Mouse (Mus musculus) retina, adult 2 months (tissue): ENCODE measurements around the gene Pla2g7.

Experiments
- DNase-seq: peaks from one replicate; pipeline ENCODE4 v3.0.0-alpha.2; 2012; ENCODE audit warnings: low read depth, low spot score

Gene Pla2g7

GRCm38 (mm10) chr17:43645136-43645535 lies 77.2 kb downstream of the Pla2g7 start:
- DNase-seq, result no peak

DNA sequence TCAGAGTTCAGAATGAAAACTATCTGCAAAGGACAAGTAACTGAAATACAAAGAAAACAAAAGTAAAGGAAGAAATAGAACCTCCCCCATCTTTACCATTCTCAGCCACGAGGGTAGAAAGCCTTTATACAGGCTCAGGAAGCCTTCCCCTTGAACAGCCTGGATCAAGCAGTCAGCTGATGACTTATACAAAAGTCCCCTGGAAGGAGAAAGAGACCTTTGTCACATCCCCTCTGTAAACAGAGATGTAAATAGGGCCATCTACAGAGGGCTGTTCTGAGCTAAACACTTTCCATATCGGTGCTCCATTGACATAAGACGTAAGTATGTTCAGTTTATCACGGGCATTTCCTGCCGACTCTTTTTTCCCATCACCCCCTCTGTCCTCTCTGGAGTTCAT lies 79.0 kb downstream of the Pla2g7 start:
- DNase-seq, result no peak

- DNase-seq, result no peak
Observed at GRCm38 (mm10) chr17:43649641-43650436, 81.9 kb downstream of the Pla2g7 start.

DNA sequence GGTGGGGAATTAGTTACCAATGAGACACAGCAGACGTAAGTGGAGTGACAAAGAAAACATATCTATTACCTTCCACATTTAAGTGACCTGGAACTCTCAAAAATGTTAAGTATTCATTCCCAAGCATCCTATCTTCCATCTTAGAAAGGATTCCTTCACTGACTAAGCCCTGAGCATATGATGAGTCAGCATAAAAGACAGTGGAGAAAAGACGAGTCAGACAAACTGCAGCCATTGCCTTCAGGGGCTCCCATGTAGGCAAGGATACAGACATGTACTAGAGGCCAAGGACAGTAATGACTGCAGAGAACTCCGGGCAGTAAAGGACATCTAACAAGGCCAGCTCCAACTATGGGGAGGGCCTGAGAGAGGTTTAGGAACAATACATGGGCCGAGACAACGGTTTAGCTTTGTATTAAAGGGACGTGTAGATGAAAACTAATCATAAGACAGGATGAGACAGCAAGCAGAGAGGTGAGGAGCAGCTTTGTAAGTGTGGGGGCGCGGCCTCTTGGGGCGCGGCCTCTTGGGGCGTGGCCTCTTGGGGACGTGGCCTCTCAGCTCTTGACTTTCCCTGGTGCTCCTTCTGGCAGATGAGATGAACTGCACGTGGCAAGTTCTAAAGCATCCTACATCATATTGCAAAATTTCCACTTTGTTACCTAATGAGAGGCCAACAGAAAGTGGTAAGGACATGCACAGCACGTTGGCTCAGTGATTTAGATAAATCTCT lies 83.6 kb downstream of the Pla2g7 start:
- DNase-seq, result no peak
